Mouse (Mus musculus) hindbrain, embryonic 10.5 days (tissue): ENCODE results near the gene E330017A01Rik. TPM values are rescaled to one million over a fixed set of nuclear protein-coding genes. Genes with fewer than 3 reads are reported as not detected.
A peak's percentile ranks its signal among the peaks of the same experiment; 100 is the strongest.

Source experiments
- DNase-seq: peaks from one replicate; pipeline ENCODE4 v3.0.0-alpha.2; 2017; ENCODE audit warnings: low spot score
- H3K27ac ChIP-seq: fragments of 300-500 bp; sonication (generic); 2 replicates; pipeline ENCODE4 v1.5.1; 2016; ENCODE audit warnings: mild to moderate bottlenecking, moderate library complexity
- H3K27me3 ChIP-seq: fragments of 300-500 bp; sonication (generic); 2 replicates; pipeline ENCODE4 v1.6.1; 2016; ENCODE audit warnings: mild to moderate bottlenecking; ENCODE audit not compliant: poor library complexity, insufficient read depth, severe bottlenecking
- H3K36me3 ChIP-seq: fragments of 300-500 bp; sonication (generic); 2 replicates; pipeline ENCODE4 v1.6.1; 2016; ENCODE audit warnings: mild to moderate bottlenecking, moderate library complexity
- H3K4me1 ChIP-seq: fragments of 300-500 bp; sonication (generic); replicated peaks from 2 replicates; pipeline ENCODE4 v1.6.1; 2016; ENCODE audit warnings: mild to moderate bottlenecking
- H3K4me3 ChIP-seq: fragments of 300-500 bp; sonication (generic); 2 replicates; pipeline ENCODE4 v1.5.1; 2016; ENCODE audit warnings: mild to moderate bottlenecking, moderate library complexity
- H3K9me3 ChIP-seq: fragments of 300-500 bp; sonication (generic); 2 replicates; pipeline ENCODE4 v1.6.1; 2016; ENCODE audit warnings: mild to moderate bottlenecking, moderate library complexity
- WGBS: fragments of 180-500 bp; shearing (Covaris S2); methylation state at CpG from one replicate; pipeline ENCODE4 v1.1.7; 2016; 5-methylcytosine and 5-hydroxymethylcytosine counted together
- polyA plus RNA-seq: library from polyadenylated mRNA; unstranded; fragments of >200 nt; fragmentation: Nextera tagmentation; extraction: Ambion mirVana; gene quantifications from 2 replicates; pipeline ENCODE4 v1.2.1, GENCODE M21; 2016

Gene E330017A01Rik
- not detected in 2 replicates for polyA plus RNA-seq

DNA sequence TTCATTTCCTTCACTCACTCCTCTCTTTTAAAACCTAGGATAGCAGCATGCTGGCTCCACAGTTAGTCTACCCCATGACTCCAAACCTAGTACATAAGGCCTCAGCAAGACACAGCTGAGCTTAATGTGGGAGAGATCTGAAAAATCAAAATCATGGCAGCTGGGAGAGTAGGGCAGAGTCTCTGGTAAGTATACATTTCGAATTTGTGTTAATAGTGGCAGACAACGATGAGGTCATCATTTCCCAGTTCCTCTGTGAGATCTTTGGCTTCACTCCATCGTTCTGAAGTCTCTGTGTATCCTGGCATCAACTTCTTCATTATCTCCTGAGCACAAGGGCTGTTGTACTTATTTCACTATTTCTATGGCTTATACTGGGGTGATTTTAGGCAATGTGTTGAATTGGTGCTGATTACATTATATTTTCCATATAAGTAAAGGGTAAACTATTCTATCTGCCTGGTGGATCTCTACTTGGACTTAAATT, at the start of gene E330017A01Rik:
Gene E330017A01Rik (minus strand): TSS at position 51 of the 487 bp plus-strand sequence.
- Histone ChIP-seq H3K4me3 (no peak within 1 kb of the TSS), H3K27me3 (no peaks in the 10 kb centered on the region), H3K27ac (no peak within 1 kb of the TSS), H3K36me3 (no peaks in the 10 kb centered on the region), H3K4me1 (no peaks in the 10 kb centered on the region), H3K9me3 (no peaks in the 10 kb centered on the region)
- DNase-seq: no peak
- WGBS: 89% methylated on average over 3 of the region's 3 CpGs

DNA sequence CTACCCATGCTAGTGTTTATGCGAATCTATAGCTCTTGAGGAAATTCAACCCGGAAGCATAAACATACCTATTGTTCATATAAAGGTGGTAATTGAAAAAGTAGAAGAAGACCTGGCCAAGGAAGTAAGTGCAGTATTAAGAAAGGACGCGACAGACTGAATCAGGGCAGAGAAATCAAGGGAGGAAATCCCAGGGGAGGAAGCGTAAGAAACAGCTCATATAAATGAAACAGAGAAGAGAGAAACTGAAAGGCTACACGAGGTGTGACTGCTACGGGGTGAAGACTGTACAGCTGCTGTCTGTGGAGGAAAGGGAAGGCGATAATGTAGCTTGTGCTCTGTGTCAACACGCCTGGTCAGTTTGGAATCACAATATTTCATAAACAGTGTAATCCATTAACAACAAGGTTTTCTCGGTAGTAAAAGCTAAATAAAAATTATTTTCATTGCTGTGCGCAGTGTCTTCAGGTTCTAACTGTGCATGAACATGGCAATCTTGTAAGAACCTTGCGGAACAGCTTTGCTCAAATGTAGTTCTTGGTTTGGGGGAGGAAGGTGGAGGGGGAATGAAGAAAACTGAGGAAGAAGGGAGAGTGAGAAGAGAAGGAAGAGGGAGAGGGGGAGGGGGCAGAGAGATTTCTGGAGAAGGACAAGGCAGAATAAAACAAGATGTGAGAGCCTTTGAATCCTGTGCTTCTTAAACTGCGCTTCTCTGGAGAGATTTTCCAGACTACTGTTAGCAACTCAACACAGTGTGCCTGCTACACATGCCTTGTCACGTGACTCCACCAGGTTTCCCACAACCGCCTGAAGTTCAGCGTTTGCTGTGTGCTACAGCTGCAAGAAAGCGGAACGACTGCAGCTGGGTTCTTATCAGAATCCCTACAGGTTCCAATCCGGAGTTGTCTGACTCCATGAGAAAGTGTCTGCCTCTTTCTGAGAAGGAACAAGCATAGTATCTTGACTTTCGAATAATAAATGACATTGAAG, 47.3 kb upstream of the E330017A01Rik start:
- H3K4me1 ChIP-seq: no peaks in the 10 kb centered on the region
- 83% methylated on average over 20 of the region's 20 CpGs for WGBS
- H3K27me3 ChIP-seq: no peaks in the 10 kb centered on the region
- no peak overlapping the region for H3K4me3 ChIP-seq
- no peak overlapping the region for H3K27ac ChIP-seq
- no peaks in the 10 kb centered on the region for H3K9me3 ChIP-seq
- no peak for DNase-seq
- H3K36me3 ChIP-seq: peaks cover 2% of the 10 kb centered on the region; the same call in 1 of the 2 replicates

DNA sequence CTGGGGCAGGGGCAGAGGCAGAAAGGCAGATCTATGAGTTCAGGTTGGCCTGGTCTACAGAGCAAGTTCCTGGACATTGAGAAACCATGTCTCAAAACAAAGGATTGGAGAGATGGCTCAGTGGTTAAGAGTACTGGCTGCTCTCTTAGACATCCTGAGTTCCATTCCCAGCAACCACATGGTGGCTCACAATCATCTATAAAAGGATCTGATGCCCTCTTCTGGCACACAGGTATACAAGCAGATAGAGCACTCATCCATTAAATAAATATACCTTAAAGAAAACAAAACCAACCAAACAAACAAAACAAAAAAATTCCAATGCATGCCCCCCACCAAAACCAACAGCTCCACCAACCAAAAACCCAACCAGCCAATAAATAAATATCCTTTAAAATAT, 46.0 kb upstream of the E330017A01Rik start:
- Histone ChIP-seq H3K27me3 (no peaks in the 10 kb centered on the region), H3K27ac (no peak overlapping the region), H3K36me3 (peaks cover 7% of the 10 kb centered on the region; the same call in 1 of the 2 replicates), H3K9me3 (no peaks in the 10 kb centered on the region), H3K4me1 (no peaks in the 10 kb centered on the region), H3K4me3 (no peak overlapping the region)
- no peak for DNase-seq

DNA sequence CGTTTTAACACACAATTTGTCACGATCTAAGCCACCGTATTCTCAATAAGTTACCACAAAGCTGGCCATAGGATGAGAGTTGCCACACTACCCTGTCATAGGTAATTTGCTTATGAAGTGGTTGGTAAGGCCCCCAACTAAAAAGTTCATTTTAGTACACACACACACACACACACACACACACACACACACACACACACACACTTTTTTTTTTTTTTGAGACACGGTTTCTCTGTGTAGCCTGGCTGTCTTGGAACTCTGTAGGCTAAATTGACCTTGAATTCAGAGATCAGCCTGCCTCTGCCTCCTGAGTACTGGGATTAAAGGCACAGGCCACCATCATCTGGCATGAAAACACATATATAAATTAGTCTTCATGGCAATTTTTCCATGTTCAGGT, 45.4 kb upstream of the E330017A01Rik start:
- H3K4me1 ChIP-seq: no peaks in the 10 kb centered on the region
- no peak overlapping the region for H3K27ac ChIP-seq
- no peak overlapping the region for H3K4me3 ChIP-seq
- WGBS: 95% methylated on average over 4 of the region's 4 CpGs
- no peaks in the 10 kb centered on the region for H3K9me3 ChIP-seq
- H3K36me3 ChIP-seq: peaks cover 7% of the 10 kb centered on the region; the same call in 1 of the 2 replicates
- DNase-seq: no peak
- H3K27me3 ChIP-seq: no peaks in the 10 kb centered on the region

- Histone ChIP-seq H3K4me3 (no peak overlapping the region), H3K36me3 (peaks cover 16% of the 10 kb centered on the region), H3K27ac (no peak overlapping the region), H3K27me3 (no peaks in the 10 kb centered on the region), H3K4me1 (no peaks in the 10 kb centered on the region), H3K9me3 (no peaks in the 10 kb centered on the region)
- DNase-seq: no peak
- WGBS: 86% methylated on average over 7 of the region's 7 CpGs
Observed at GRCm38 (mm10) chr16:58682870-58683269, 44.3 kb upstream of the E330017A01Rik start.

- Histone ChIP-seq H3K4me1 (no peaks in the 10 kb centered on the region), H3K27me3 (no peaks in the 10 kb centered on the region), H3K9me3 (no peaks in the 10 kb centered on the region), H3K36me3 (peaks cover 17% of the 10 kb centered on the region), H3K4me3 (no peak overlapping the region), H3K27ac (no peak overlapping the region)
- no peak for DNase-seq
- WGBS: 92% methylated on average over 6 of the region's 6 CpGs
Observed at GRCm38 (mm10) chr16:58682046-58682445, 43.5 kb upstream of the E330017A01Rik start.

DNA sequence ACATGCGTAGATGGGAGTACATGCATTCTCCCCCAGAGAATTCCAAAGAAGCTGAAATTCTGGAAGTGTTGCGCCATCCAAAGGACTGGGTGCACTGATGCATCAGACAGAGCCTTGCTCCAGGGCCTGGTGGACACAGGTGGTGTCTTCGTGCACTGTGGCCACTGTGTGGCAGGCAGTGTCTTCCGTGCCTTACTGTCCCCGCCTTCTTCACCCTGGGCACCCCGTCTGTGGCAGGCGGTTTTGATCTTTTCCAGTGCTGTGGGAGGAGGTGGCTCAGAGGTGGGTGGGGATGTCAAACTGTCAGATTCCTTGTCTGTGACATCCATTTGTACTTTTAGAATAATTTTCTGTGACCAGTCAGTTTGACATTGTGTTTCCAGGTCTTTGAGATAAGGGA, 40.1 kb upstream of the E330017A01Rik start:
- DNase-seq: no peak
- WGBS: 77% methylated on average over 7 of the region's 7 CpGs
- H3K27ac ChIP-seq: no peak overlapping the region
- no peaks in the 10 kb centered on the region for H3K27me3 ChIP-seq
- H3K4me1 ChIP-seq: no peaks in the 10 kb centered on the region
- H3K9me3 ChIP-seq: no peaks in the 10 kb centered on the region
- H3K36me3 ChIP-seq: peaks cover 46% of the 10 kb centered on the region
- H3K4me3 ChIP-seq: no peak overlapping the region

- Histone ChIP-seq H3K36me3 (peaks cover 54% of the 10 kb centered on the region), H3K4me1 (no peaks in the 10 kb centered on the region), H3K27me3 (no peaks in the 10 kb centered on the region), H3K4me3 (no peak overlapping the region), H3K9me3 (no peaks in the 10 kb centered on the region), H3K27ac (no peak overlapping the region)
- WGBS: 88% methylated on average over 5 of the region's 5 CpGs
- DNase-seq: no peak
Observed at GRCm38 (mm10) chr16:58677491-58677890, 39.0 kb upstream of the E330017A01Rik start.

- Histone ChIP-seq H3K4me3 (no peak overlapping the region), H3K9me3 (no peaks in the 10 kb centered on the region), H3K27ac (no peak overlapping the region), H3K27me3 (no peaks in the 10 kb centered on the region), H3K4me1 (peaks cover under 1% of the 10 kb centered on the region; the same call in 1 of the 2 replicates), H3K36me3 (peaks cover 54% of the 10 kb centered on the region)
- WGBS: 93% methylated on average over 3 of the region's 3 CpGs
- DNase-seq: no peak
Observed at GRCm38 (mm10) chr16:58676633-58677032, 38.1 kb upstream of the E330017A01Rik start.

DNA sequence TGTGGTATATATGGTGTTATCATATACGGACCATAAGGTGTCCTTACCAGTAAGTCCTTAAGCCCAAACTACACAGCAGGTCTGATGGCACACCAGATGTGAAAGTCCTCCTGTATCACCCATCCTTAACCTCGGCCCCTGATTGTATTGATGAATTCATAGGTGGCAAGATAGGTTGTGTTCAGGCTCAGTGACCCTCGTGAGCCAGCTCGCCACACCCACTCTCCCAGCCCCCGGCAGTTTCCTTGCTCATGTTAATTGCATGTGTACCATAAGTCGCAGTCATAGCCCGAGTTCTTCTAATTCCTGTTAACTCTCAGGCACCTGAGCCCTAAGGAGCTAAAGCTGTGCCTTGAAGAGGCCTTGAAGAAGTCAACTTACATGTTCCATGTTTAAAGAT, 37.6 kb upstream of the E330017A01Rik start:
- 90% methylated on average over 7 of the region's 7 CpGs for WGBS
- H3K4me1 ChIP-seq: peaks cover 5% of the 10 kb centered on the region; the same call in 1 of the 2 replicates

GRCm38 (mm10) chr16:58675256-58675655, 36.7 kb upstream of the E330017A01Rik start:
- Histone ChIP-seq H3K27ac (no peak overlapping the region), H3K4me3 (no peak overlapping the region), H3K9me3 (no peaks in the 10 kb centered on the region), H3K36me3 (peaks cover 47% of the 10 kb centered on the region), H3K27me3 (no peaks in the 10 kb centered on the region), H3K4me1 (peaks cover 13% of the 10 kb centered on the region; the same call in 1 of the 2 replicates)
- WGBS: 91% methylated on average over 13 of the region's 13 CpGs
- DNase-seq: no peak

More for the DNA sequence above, 37.6 kb upstream of the E330017A01Rik start:
- no peaks in the 10 kb centered on the region for H3K9me3 ChIP-seq
- no peak for DNase-seq
- no peaks in the 10 kb centered on the region for H3K27me3 ChIP-seq
- H3K27ac ChIP-seq: no peak overlapping the region
- no peak overlapping the region for H3K4me3 ChIP-seq
- peaks cover 54% of the 10 kb centered on the region for H3K36me3 ChIP-seq

DNA sequence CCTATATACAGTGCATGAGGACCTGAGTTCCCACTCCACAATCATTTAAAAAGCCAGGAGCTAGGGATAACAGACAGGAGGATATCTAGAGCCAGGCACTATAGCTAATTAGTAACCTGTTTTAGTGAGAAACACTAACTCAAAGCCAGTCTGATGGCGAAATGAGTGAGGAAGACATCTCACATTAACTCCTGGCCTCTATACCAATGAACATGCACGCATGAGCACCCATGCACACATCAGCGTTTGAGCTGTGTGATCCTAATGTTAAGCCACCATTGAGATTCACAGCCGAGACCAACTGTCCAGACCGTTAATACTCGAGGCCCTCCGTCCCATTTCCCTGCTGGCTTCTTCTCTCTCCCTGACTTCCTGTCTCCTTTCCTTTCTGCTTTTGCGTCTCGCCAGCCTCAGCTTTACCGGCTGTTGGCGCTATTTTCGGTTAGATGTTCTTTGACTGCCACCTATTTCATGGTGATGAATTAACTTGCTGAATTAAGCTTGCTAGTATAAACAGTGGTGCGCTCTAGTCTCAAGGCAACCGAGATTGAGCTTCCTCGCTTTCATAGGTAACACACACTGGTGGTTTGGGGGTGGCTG, 35.4 kb upstream of the E330017A01Rik start:
- H3K4me1 ChIP-seq: peaks cover 13% of the 10 kb centered on the region; the same call in 1 of the 2 replicates
- no peaks in the 10 kb centered on the region for H3K27me3 ChIP-seq
- DNase-seq: no peak
- peaks cover 47% of the 10 kb centered on the region for H3K36me3 ChIP-seq
- no peak overlapping the region for H3K27ac ChIP-seq
- H3K4me3 ChIP-seq: no peak overlapping the region
- no peaks in the 10 kb centered on the region for H3K9me3 ChIP-seq
- 95% methylated on average over 15 of the region's 15 CpGs for WGBS

DNA sequence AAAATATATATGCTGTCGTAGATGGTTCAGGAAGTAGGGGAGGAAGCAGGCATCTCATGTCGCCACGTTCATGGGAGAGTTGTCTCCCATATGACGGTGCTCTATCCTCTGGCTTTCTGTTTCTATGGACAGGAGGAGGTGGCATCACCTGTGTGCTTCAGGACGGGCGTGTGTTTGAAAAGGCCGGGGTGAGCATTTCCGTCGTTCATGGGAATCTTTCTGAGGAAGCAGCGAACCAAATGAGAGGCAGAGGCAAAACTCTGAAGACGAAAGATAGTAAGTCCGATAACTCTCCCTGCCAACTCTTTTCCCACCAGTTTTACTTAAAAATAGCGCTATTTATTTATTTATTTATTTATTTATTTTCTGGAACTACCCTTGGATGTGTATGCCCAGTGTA, 33.9 kb upstream of the E330017A01Rik start:
- Histone ChIP-seq H3K27me3 (no peaks in the 10 kb centered on the region), H3K36me3 (peaks cover 36% of the 10 kb centered on the region), H3K27ac (no peak overlapping the region), H3K4me1 (peaks cover 13% of the 10 kb centered on the region; the same call in 1 of the 2 replicates), H3K9me3 (no peaks in the 10 kb centered on the region), H3K4me3 (peak overlapping the region; percentile 18; the same call in 1 of the 2 replicates)
- no peak for DNase-seq
- 94% methylated on average over 13 of the region's 13 CpGs for WGBS
